Comparison of ENCODE assay signal across 13 mouse cellular contexts in the genomic region with DNA sequence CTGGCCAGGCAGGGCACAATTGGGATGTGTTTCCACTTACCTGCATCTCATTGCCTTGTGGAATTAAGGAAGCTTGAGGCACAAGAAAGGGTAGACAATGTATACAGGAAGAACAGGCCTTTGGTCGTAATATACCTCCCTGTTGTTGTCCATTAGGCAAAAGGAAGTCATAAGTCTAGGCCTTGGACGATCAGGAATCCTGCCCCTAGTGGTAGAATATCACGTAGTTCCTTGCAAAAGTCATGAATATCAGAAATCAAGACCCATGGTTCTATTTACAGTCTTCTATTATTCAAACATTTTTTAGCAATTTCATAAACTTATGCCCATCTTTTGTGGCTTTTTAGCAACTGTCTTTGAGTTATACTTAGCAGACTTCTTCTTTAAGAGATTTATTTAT.
DNase-seq lines count a peak whose midpoint lies in the region; ATAC-seq and TF ChIP-seq lines count a peak whose summit lies in the region.
"Had no signal": no experiment of that assay in that cellular context is flagged by ENCODE, and none has a peak within 500 bp of the region (broad histone marks: within the 10 kb centered on the region; RNA-seq: fewer than 3 reads in every experiment).

No protein-coding gene starts in this region.

- no peak overlapping the region for H3K9ac ChIP-seq in liver, embryonic 14.5 days (replicated peaks)
- no peak overlapping the region for H3K9ac ChIP-seq in liver, embryonic 11.5 days (ENCODE audit: low read depth, low read length)
- H3K9ac ChIP-seq: limb, embryonic 15.5 days had no signal

- no peak for ATAC-seq in liver, embryonic 14.5 days (ENCODE audit: insufficient read depth)
- no peak for ATAC-seq in liver, embryonic 11.5 days (replicated peaks; ENCODE audit: low FRiP score)

- H3K27me3 ChIP-seq in liver, embryonic 14.5 days (ENCODE audit: control insufficient read depth, insufficient read depth, low read length): no peaks in the 10 kb centered on the region
- H3K27me3 ChIP-seq in liver, embryonic 11.5 days (replicated peaks; ENCODE audit: control insufficient read depth, insufficient read depth, low read length): no peaks in the 10 kb centered on the region
- H3K27me3 ChIP-seq: limb, embryonic 15.5 days had no signal

- 29% methylated on average over 3 of the region's 3 CpGs for WGBS in liver, embryonic 14.5 days (ENCODE audit: insufficient replicate concordance)
- WGBS in liver, embryonic 11.5 days: 55% methylated on average over 3 of the region's 3 CpGs

- no peak overlapping the region for H3K27ac ChIP-seq in liver, embryonic 14.5 days
- no peak overlapping the region for H3K27ac ChIP-seq in liver, embryonic 11.5 days (ENCODE audit: low read depth, low read length)
- H3K27ac ChIP-seq: limb, embryonic 15.5 days had no signal

- no peaks in the 10 kb centered on the region for H3K4me1 ChIP-seq in liver, embryonic 14.5 days (replicated peaks; ENCODE audit: control insufficient read depth in 2 of 2, insufficient read depth in 2 of 2, low read length in 1 of 2)
- no peaks in the 10 kb centered on the region for H3K4me1 ChIP-seq in liver, embryonic 11.5 days (replicated peaks; ENCODE audit: control insufficient read depth, insufficient read depth, low read length)
- H3K4me1 ChIP-seq: limb, embryonic 15.5 days had no signal

- no peaks in the 10 kb centered on the region for H3K36me3 ChIP-seq in liver, embryonic 14.5 days (replicated peaks; ENCODE audit: control insufficient read depth, insufficient read depth, low read depth)
- no peaks in the 10 kb centered on the region for H3K36me3 ChIP-seq in liver, embryonic 11.5 days (ENCODE audit: control insufficient read depth, insufficient read depth, low read length)
- H3K36me3 ChIP-seq: limb, embryonic 15.5 days had no signal

- no peak overlapping the region for H3K4me3 ChIP-seq in liver, embryonic 14.5 days (ENCODE audit: insufficient read depth in 1 of 2, low read depth in 2 of 2, low read length in 2 of 2)
- H3K4me3 ChIP-seq in liver, embryonic 11.5 days (ENCODE audit: low read depth, low read length): no peak overlapping the region
- H3K4me3 ChIP-seq: limb, embryonic 15.5 days had no signal

- H3K9me3 ChIP-seq in liver, embryonic 14.5 days (ENCODE audit: control insufficient read depth, low read length): no peaks in the 10 kb centered on the region
- no peaks in the 10 kb centered on the region for H3K9me3 ChIP-seq in liver, embryonic 11.5 days (ENCODE audit: control insufficient read depth, low read length)
- H3K9me3 ChIP-seq: limb, embryonic 15.5 days had no signal

- DNase-seq in cerebellum, postnatal 10 days: peak; percentile 4 to 19
- DNase-seq in cerebellum, postnatal 14 days: no peak
- no peak for DNase-seq in liver, embryonic 14.5 days (ENCODE audit: low read depth in 3 of 3, low spot score in 3 of 3)
- no peak for DNase-seq in liver, embryonic 11.5 days (ENCODE audit: low spot score)
- peak; percentile 60 for DNase-seq in ES-CJ7 (ENCODE audit: low read depth, low spot score)
- DNase-seq in embryo, embryonic 10 days (ENCODE audit: low spot score): peak; percentile 50
- no peak for DNase-seq in gastrocnemius, postnatal 36 days
- DNase-seq in gastrocnemius, adult 8-10 months (ENCODE audit: low spot score in 2 of 2): no peak
- DNase-seq: B cell, adult 2 months; cerebellum, adult 9-10 months; kidney, postnatal 25 days; thymus, adult 18-20 months had no signal

- peak; percentile 32; the same call in 1 of the 2 replicates for TF ChIP-seq CTCF in liver, embryonic 14.5 days (IDR thresholded peaks at IDR 0.05; ENCODE audit: low read depth)

- intact Hi-C loops in gastrocnemius, postnatal 36 days (cut with DNase I): no loop called here

- no peak for TF ChIP-seq EP300 in liver, embryonic 14.5 days (IDR thresholded peaks at IDR 0.05; ENCODE audit: low read depth)

- H3K4me2 ChIP-seq in liver, embryonic 14.5 days (ENCODE audit: low read depth): no peak overlapping the region
- no peak overlapping the region for H3K4me2 ChIP-seq in liver, embryonic 11.5 days
- H3K4me2 ChIP-seq: limb, embryonic 15.5 days had no signal

Comparison
In these comparisons a context has a peak if more than half of its experiments do, and no peak if none do; other contexts are left out.
1. DNase-seq: peak in cerebellum, postnatal 10 days (2 of 2), ES-CJ7 (single experiment) and embryo, embryonic 10 days (single experiment); none in cerebellum, postnatal 14 days (0 of 2), liver, embryonic 14.5 days (0 of 3), liver, embryonic 11.5 days (single experiment), gastrocnemius, postnatal 36 days (0 of 2) and gastrocnemius, adult 8-10 months (0 of 2).